Mouse (Mus musculus) megakaryocyte, embryonic 14.5 days (primary cell): Measurements from ENCODE around the gene Gpr143.

Source experiments
- FLI1 ChIP-seq: IDR thresholded peaks from 2 replicates; pipeline ENCODE4 v1.6.1; 2012; ENCODE audit warnings: low read length, inconsistent platforms, mixed read lengths
- GATA1 ChIP-seq: IDR thresholded peaks from 3 replicates; pipeline ENCODE4 v1.6.1; 2012; ENCODE audit warnings: mixed read lengths, low read length, inconsistent platforms, borderline replicate concordance

- no peak for TF ChIP-seq FLI1
- no peak for TF ChIP-seq GATA1
Observed at GRCm38 (mm10) chrX:152788611-152789010, 6.9 kb downstream of the Gpr143 start.
